Mouse (Mus musculus): ENCODE results near the gene Upk1b.

DNA sequence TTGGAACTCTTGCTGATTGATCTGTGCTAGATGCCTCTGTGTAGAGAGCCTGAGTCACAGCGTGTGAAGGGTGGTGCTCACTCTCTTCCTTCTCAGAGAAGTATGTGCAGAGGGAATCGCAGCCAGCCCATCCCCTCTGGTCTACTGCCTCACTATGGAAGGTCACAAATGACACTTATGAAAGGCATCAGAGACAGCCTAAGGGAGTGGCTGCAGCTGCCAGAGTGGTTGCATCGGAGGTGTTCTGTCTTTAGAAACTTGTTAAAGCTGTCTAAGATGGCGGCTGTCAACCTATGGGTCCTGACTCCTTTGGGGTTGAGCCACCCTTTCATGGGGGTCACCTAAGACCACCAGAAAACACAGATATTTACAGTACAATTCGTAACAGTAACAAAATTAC is 10.1 kb upstream of the Upk1b start:
- TF ChIP-seq CTCF (IDR thresholded peaks at IDR 0.05; ENCODE audit: insufficient read depth, low read length): no peak
- no peak for TF ChIP-seq POLR2A (IDR thresholded peaks at IDR 0.05; ENCODE audit: borderline replicate concordance, extremely low read depth, low read depth, low read length)

Measured in lung, adult 2 months (tissue).